Mouse (Mus musculus): ENCODE measurements around the gene Ggta1.

DNA sequence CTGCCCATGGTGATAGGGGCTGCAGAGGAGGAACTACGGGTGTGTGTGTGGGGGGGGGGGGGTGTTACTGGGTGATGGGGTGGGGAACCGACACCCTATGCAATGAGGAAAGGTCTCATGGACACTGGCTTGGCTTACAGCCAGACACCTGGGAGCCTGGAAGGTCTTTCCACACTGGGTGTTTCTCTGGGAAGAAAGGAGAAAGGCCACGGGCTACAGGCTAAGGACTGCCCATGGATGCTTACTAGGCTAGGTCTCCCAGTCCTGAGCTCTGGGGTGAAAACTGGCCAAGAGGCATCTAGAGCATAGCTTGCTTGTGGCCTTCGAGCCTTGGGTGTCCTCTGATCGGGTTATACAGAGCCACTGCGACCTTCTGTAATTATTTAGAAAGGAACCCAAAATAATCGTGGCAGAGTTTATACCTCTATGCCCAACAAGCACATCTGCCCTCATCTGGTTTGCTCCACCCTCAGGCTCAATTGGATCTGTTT, at the start of gene Ggta1:
- TF ChIP-seq CTCF (IDR thresholded peaks at IDR 0.05; ENCODE audit: low read depth) (no peak), EP300 (IDR thresholded peaks at IDR 0.05; ENCODE audit: low read depth) (no peak)

All from heart, postnatal 0 days (tissue).